Mouse (Mus musculus) urinary bladder, postnatal 4 days (tissue): ENCODE measurements around the gene Ankrd24.

Experiments
- DNase-seq, 2 experiments: peaks; one replicate each; pipeline ENCODE4 v3.0.0; 2021 to 2022; ENCODE audit warnings: low spot score in 2 of 2

Ankrd24 gene

GRCm38 (mm10) chr10:81628390-81628789 is at the start of gene Ankrd24:
Gene Ankrd24, plus strand, starts transcription at chr10:81628540.
- no peak for DNase-seq

- no peak for DNase-seq
Observed at GRCm38 (mm10) chr10:81579967-81580366, 48.4 kb upstream of the Ankrd24 start.

GRCm38 (mm10) chr10:81580441-81581070 is 47.8 kb upstream of the Ankrd24 start:
- DNase-seq = no peak

- no peak for DNase-seq
Observed at GRCm38 (mm10) chr10:81583347-81583746, 45.0 kb upstream of the Ankrd24 start.

GRCm38 (mm10) chr10:81588739-81589138 is 39.6 kb upstream of the Ankrd24 start:
- no peak for DNase-seq

- DNase-seq = no peak
Observed at GRCm38 (mm10) chr10:81591846-81592245, 36.5 kb upstream of the Ankrd24 start.

- DNase-seq = no peak
Observed at GRCm38 (mm10) chr10:81592631-81593030, 35.7 kb upstream of the Ankrd24 start.

GRCm38 (mm10) chr10:81593223-81593622 is 35.1 kb upstream of the Ankrd24 start:
- DNase-seq = no peak

GRCm38 (mm10) chr10:81593935-81594334 is 34.4 kb upstream of the Ankrd24 start:
- DNase-seq = no peak

GRCm38 (mm10) chr10:81595599-81595998 is 32.7 kb upstream of the Ankrd24 start:
- DNase-seq = no peak

- no peak for DNase-seq
Observed at GRCm38 (mm10) chr10:81596611-81597010, 31.7 kb upstream of the Ankrd24 start.

GRCm38 (mm10) chr10:81597137-81597950 is 31.0 kb upstream of the Ankrd24 start:
- DNase-seq = peak in 1 of 2 experiments; percentile 48

GRCm38 (mm10) chr10:81598342-81598741 is 30.0 kb upstream of the Ankrd24 start:
- DNase-seq = no peak

GRCm38 (mm10) chr10:81598871-81599270 is 29.5 kb upstream of the Ankrd24 start:
- no peak for DNase-seq

- no peak for DNase-seq
Observed at GRCm38 (mm10) chr10:81599630-81600029, 28.7 kb upstream of the Ankrd24 start.

- DNase-seq = no peak
Observed at GRCm38 (mm10) chr10:81600096-81600495, 28.2 kb upstream of the Ankrd24 start.

- peak; percentile 92 to 96 for DNase-seq
Observed at GRCm38 (mm10) chr10:81600738-81601203, 27.6 kb upstream of the Ankrd24 start, which contains the start of gene Tle6. Gene Tle6, minus strand, starts transcription at chr10:81601073.

- DNase-seq = no peak
Observed at GRCm38 (mm10) chr10:81601396-81601905, 26.9 kb upstream of the Ankrd24 start.

GRCm38 (mm10) chr10:81602741-81603151 is 25.6 kb upstream of the Ankrd24 start:
- DNase-seq = no peak

- no peak for DNase-seq
Observed at GRCm38 (mm10) chr10:81604019-81604967, 24.0 kb upstream of the Ankrd24 start.

- peak; percentile 76 to 86 for DNase-seq
Observed at GRCm38 (mm10) chr10:81604968-81605665, 23.2 kb upstream of the Ankrd24 start.
